Mouse (Mus musculus) hindbrain, embryonic 15.5 days (tissue): ENCODE results near the gene Ythdf2. TPM values are rescaled to one million over a fixed set of nuclear protein-coding genes. Genes with fewer than 3 reads are reported as not detected.

Experiments
- ATAC-seq: fragments of 200-750 bp; cut with Nextera tagmentation; 2 replicates; pipeline ENCODE4 v1.8.0; 2017; ENCODE audit warnings: low read depth, moderate number of reproducible peaks, moderate TSS enrichment; ENCODE audit not compliant: low FRiP score
- H3K27ac ChIP-seq: fragments of 300-500 bp; sonication (generic); replicated peaks from 2 replicates; pipeline ENCODE4 v1.5.1; 2015; ENCODE audit warnings: mild to moderate bottlenecking, inconsistent platforms
- H3K27me3 ChIP-seq: fragments of 300-500 bp; sonication (generic); 2 replicates; pipeline ENCODE4 v1.6.1; 2015; ENCODE audit warnings: control low read depth, inconsistent platforms
- H3K36me3 ChIP-seq: fragments of 300-500 bp; sonication (generic); 2 replicates; pipeline ENCODE4 v1.6.1; 2015; ENCODE audit warnings: control low read depth, inconsistent platforms
- H3K4me1 ChIP-seq: fragments of 300-500 bp; sonication (generic); replicated peaks from 2 replicates; pipeline ENCODE4 v1.6.1; 2015; ENCODE audit warnings: control low read depth, inconsistent platforms
- H3K4me2 ChIP-seq: fragments of 300-500 bp; sonication (generic); 2 replicates; pipeline ENCODE4 v1.6.1; 2015; ENCODE audit warnings: moderate library complexity, mild to moderate bottlenecking, inconsistent platforms
- H3K4me3 ChIP-seq: fragments of 300-500 bp; sonication (generic); 2 replicates; pipeline ENCODE4 v1.5.1; 2015; ENCODE audit warnings: mild to moderate bottlenecking, inconsistent platforms
- H3K9ac ChIP-seq: fragments of 300-500 bp; sonication (generic); 2 replicates; pipeline ENCODE4 v1.6.1; 2015; ENCODE audit warnings: inconsistent platforms
- H3K9me3 ChIP-seq: fragments of 300-500 bp; sonication (generic); 2 replicates; pipeline ENCODE4 v1.6.1; 2016; ENCODE audit warnings: control low read depth, inconsistent platforms
- WGBS: fragments of 180-500 bp; shearing (Covaris S2); methylation state at CpG from one replicate; pipeline ENCODE4 v1.1.7; 2015; 5-methylcytosine and 5-hydroxymethylcytosine counted together
- microRNA-seq: library from miRNA; unstranded; fragments of <30 nt; microRNA quantifications from one replicate; pipeline ENCODE4, GENCODE M21; 2016
- polyA plus RNA-seq: library from polyadenylated mRNA; unstranded; fragments of >200 nt; fragmentation: Nextera tagmentation; extraction: Ambion mirVana; gene quantifications from 2 replicates; pipeline ENCODE4 v1.2.1, GENCODE M21; 2015

The Ythdf2 gene
- polyA plus RNA-seq, 1 experiment from 2014 or later: 102 TPM

- 95% methylated on average over 2 of the region's 2 CpGs for WGBS
- H3K27me3 ChIP-seq: peaks cover 25% of the 10 kb centered on the region
- H3K9ac ChIP-seq: no peak overlapping the region
- no peak overlapping the region for H3K4me2 ChIP-seq
- H3K9me3 ChIP-seq: no peaks in the 10 kb centered on the region
- ATAC-seq: no peak
- H3K36me3 ChIP-seq: no peaks in the 10 kb centered on the region
- H3K4me3 ChIP-seq: no peak overlapping the region
- H3K4me1 ChIP-seq: no peaks in the 10 kb centered on the region
- H3K27ac ChIP-seq: no peak overlapping the region
Measured at GRCm38 (mm10) chr4:132138640-132139039, 73.5 kb downstream of the Ythdf2 start.

- 84% methylated on average over 7 of the region's 7 CpGs for WGBS
- Histone ChIP-seq H3K4me3 (no peak overlapping the region), H3K4me1 (no peaks in the 10 kb centered on the region), H3K9me3 (no peaks in the 10 kb centered on the region), H3K9ac (no peak overlapping the region), H3K27ac (no peak overlapping the region), H3K36me3 (no peaks in the 10 kb centered on the region), H3K4me2 (no peak overlapping the region), H3K27me3 (peaks cover 10% of the 10 kb centered on the region)
- no peak for ATAC-seq
Measured at GRCm38 (mm10) chr4:132137013-132137412, 75.1 kb downstream of the Ythdf2 start.

Small RNAs within 50 kb of the gene (microRNA-seq; reads per million reads assigned to microRNA genes)
- gene Gm22033: not detected

Other genes with a start within 250 kb of the Ythdf2 start
- not detected in 2 replicates for gene Gm10300, start 137.6 kb downstream of the Ythdf2 start, polyA plus RNA-seq
- gene Epb41, start 137.0 kb downstream of the Ythdf2 start, polyA plus RNA-seq: 59.8 and 68.4 TPM in 2 replicates
- gene Oprd1, start 67.8 kb downstream of the Ythdf2 start, polyA plus RNA-seq: 0.61 and 0.80 TPM in 2 replicates
- 38.8 and 44.0 TPM in 2 replicates for gene Gmeb1, start 49.3 kb upstream of the Ythdf2 start, polyA plus RNA-seq
- 41.8 and 42.3 TPM in 2 replicates for gene Taf12, start 62.1 kb upstream of the Ythdf2 start, polyA plus RNA-seq
- 3.1 and 3.4 TPM in 2 replicates for gene Rab42, start 91.1 kb upstream of the Ythdf2 start, polyA plus RNA-seq
- gene Trnau1ap, start 117.2 kb upstream of the Ythdf2 start, polyA plus RNA-seq: 71.9 and 80.2 TPM in 2 replicates
- 35.4 and 40.3 TPM in 2 replicates for gene Rcc1, start 141.3 kb upstream of the Ythdf2 start, polyA plus RNA-seq
- 8.0 and 8.1 TPM in 2 replicates for gene Phactr4, start 210.2 kb upstream of the Ythdf2 start, polyA plus RNA-seq